Mouse (Mus musculus): ENCODE data around the gene Neu3. TPM values are rescaled to one million over a fixed set of nuclear protein-coding genes. Genes with fewer than 3 reads are reported as not detected.

The Neu3 gene
- 1 to 10 TPM; 2.4 to 2.5 TPM for total RNA-seq (2021)

DNA sequence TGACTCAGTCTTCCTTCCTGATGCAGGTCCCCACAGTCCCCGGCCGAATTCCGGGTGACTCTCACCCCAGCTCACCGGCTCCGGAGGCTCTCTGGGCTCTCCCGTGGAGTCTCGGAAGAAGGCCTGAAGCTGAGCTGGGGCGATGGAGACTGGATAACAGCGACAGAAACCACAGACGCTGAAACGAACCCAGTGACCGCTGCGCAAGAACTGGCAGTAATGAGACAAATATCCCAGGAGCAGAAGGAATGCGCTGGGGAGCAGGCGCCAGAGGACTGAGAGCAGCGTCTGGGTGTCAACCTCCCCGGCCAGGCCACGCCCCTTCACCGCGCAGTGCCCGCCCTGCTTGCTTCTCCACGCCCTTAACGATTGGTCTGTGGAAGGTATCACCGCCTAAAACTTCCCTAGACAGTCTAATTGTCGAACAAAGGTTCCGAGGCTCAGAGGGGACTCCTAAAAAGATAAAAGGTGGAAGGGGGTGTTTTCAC lies at the start of gene Neu3:
Neu3 (minus strand) TSS at position 335 of the 488 bp plus-strand sequence.
- peak; percentile 94 for DNase-seq
- intact Hi-C loops (cut with DNase I), result no loop called here

DNA sequence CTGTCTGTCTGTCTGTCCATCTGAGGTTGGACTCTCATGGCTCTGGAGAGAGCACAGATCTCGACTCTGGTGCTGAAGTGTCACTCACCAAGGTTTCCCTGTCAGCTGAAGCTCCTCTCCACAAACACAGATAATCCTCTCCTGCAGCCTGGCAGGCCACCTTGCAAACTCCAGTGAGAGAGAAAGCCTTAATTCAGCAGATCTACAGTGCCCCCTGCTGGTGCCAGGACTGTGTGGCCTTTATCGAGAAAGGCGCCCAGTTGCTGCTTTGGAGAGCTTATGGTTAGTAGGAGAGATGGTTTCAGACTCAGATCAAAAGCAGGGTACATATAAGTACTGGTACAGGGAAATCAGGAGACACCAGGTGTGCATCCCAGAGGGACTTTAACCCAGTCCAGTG lies 48.1 kb upstream of the Neu3 start:
- peak; percentile 86 for DNase-seq

DNA sequence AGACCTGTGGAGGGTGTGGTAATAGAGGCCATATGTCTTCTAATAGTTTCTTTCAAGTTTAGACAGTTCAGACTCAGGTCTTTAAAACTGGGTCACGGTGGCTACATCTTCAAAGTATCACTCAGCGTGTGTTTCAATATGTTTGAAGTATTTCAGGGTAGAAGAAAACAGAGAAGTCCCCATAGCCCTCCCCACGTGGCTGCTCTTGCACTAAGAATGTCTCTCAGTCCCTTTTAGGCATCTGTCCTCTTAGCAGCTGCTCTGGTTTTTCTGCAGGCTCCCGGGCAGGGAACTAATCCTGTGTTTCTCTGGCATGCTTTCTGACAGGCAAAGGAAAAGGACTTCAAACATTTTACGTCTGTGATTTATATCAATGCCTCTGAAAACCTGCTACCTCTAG lies 47.7 kb upstream of the Neu3 start:
- intact Hi-C loops (cut with DNase I), result loop anchor here (5.0 kb wide), 1 partner anchor 259 kb away; no protein-coding TSS in a partner anchor
- DNase-seq, result no peak

More for the DNA sequence above, 48.1 kb upstream of the Neu3 start:
- intact Hi-C loops (cut with DNase I), result loop anchor here (5.0 kb wide), 1 partner anchor 259 kb away; no protein-coding TSS in a partner anchor

DNA sequence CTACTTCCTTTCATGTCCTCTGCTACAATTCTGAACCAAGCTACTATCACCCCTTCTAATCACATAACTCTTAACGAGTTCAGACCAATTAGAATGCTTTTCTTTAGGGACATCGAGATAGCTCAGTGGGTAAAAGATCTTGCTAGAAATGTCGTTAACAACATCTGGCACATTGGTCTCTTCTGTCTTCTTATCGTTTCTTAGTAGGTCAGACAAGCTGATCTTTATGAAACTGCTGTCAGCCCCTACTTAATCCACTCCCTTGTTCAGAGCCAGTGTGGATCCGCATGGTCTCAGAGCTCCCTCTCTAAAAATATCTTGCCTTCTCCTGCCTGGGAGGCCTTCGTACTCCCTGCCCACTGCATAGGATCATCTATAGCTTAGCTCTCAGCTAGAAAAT lies 45.7 kb upstream of the Neu3 start:
- intact Hi-C loops (cut with DNase I), result no loop called here
- DNase-seq, result no peak

DNA sequence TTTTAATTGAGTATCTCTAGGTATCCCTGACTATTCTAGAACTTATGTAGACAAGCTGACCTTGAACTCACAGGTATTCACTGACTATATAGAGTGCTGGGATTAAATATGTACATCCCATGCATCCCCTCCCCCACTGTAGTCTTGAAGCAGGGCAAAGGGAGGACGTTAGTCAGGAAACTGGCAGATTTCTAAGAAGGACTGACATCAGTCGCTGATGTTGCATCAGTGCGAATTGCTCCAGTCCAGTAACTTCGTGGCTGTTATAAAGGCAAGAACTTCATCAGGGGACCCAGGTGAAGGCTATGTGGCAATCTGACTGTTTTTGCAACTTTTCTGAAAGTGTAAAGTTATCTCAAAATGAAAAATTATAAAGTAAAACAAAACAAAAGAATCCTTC lies 41.1 kb upstream of the Neu3 start:
- DNase-seq, result no peak
- intact Hi-C loops (cut with DNase I), result no loop called here

DNA sequence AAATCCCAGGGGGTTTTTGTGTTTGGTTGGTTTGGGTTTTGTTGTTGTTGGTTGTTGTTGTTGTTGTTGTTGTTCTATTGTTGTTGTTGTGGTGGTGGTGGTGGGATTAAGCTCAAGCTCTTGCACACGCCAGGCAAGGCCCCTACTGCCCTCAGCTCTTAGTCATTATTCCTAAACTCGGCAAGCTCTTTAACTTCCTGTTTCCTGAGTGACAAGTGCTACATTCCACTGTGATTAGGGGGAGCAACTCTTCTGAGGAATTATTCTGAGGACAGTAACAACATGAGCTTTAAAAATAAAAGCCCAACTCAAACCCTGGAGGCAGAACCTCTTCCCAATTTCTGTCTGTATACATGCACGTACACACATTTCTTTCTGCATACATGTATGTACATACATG lies 37.0 kb upstream of the Neu3 start:
- intact Hi-C loops (cut with DNase I), result no loop called here
- no peak for DNase-seq

DNA sequence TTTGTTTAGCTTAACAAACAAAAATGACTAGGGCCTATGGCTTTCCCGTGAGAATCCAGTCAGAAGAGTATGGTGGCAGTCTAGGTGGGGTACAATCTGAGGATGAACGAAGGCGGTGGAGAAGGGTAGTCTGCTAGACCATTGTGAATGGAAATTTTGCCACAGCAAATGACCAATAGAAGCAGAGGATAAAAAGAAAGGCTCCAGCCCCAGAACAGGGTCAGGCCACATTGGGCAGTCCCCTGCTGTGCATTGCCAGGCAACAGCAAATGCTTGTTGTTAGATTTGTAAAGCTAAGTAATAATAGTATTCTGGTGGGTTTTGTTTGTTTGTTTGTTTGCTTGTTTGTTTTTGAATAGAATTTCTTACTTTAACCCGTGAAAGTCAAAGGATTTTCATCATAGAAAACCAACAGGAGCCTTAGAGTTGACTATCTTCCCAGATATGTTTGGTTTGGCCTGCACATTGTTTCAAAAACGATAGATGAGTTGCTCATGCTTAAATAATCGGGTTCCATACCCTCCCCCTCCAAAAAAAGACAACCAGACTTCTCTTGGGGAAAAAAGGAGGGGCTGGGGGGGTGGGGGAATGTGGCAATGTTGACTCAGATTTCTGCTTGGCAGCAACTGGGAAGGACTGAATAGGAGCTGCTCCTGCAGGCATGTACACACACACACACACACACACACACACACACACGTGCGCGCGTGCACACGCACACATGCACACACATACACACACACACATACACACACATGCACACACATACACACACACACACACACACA lies 36.2 kb upstream of the Neu3 start:
- intact Hi-C loops (cut with DNase I), result no loop called here
- peak; percentile 20 for DNase-seq

DNA sequence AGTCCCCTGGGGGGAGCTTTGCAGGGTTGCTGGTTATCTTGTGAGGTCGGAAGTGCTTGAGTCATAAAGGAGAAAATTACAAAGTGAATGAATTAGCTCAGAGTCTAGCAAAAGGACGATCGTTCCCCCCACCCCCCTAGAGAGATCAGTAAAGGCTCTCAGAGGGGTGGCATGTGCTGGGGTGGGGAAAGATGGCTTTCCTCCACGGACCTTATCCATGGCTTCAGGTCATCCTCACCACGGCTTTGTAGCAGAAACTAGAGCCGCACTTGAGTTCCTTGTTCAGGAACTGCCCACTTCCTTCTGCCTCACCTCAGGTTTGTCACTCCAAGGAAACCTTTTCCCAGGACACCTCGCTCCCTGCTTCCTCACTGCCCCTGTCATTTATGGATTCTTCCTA lies 35.1 kb upstream of the Neu3 start, which contains the start of gene Spcs2:
Spcs2 (minus strand) TSS at position 101 of the 400 bp plus-strand sequence.
- DNase-seq, result no peak
- intact Hi-C loops (cut with DNase I), result no loop called here

DNA sequence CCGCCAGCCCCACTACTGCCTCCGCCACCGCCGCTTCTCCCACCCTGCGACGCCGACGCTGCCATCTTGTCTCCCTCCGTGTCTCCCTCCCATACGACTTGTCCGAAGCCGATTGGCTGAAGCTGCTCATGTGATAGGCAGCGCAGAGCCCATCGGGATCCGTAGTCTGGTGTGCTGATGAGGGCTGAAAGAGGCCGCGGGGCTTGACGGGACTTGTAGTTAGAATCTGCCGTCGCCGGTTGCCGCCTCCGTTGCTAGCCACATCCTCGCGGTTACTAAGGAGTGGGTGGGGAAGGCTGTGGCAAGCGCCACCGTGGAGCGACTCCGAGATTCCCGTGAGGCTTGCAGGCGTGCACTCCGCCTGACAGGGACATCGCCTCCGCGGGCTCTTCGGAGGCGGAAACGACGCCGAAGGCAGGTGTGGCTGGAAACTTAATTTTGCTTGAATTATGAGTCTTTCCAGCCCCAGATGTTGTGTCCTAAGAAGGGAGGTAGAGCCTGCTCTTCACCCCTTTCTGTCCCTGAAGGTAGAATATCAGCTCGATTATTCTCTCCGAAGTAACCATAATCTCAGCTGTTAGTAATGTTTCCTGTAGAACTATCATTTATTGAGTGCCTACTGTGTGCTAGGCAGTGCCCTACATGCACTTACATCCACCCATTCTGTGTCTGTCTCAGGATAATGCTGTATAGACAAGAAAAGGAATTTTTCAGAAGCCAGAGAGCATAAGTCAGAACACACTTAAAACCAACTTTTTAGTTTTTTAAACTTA lies 30.8 kb upstream of the Neu3 start, which contains the start of gene Xrra1:
Xrra1 (plus strand) TSS at position 304 of the 773 bp plus-strand sequence.
- peak; percentile 97 for DNase-seq
- intact Hi-C loops (cut with DNase I), result no loop called here

DNA sequence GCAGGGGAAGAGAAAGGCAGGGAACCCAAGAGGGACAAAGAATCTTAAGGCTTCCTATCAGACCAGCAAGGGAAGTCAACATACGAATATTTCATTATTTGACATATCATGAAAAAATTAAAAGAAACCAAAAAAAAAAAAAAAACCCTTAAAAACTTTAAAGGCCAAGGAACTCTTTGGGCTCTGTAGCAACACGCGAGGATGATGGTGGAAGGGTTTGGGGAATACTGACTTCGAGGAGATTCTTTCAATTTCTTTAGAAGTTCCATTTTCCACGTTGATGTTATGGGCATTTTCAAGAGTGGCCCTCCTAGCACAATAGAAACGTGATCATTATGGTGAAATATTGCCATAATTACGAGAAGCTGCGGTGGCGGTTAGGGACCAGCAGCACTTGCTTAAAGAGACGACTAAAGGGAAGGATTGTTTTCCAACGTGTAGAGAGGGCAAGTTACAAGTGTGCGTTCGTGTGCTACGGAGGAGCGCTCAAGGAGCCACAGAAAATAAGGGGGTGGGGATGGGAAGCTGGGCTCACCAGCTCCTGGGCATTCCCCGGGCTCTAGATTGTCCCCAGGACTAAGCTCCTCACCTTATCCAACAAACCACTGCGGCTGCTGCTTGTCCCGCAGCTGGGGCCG lies 30.1 kb upstream of the Neu3 start:
- intact Hi-C loops (cut with DNase I), result no loop called here
- DNase-seq, result no peak

DNA sequence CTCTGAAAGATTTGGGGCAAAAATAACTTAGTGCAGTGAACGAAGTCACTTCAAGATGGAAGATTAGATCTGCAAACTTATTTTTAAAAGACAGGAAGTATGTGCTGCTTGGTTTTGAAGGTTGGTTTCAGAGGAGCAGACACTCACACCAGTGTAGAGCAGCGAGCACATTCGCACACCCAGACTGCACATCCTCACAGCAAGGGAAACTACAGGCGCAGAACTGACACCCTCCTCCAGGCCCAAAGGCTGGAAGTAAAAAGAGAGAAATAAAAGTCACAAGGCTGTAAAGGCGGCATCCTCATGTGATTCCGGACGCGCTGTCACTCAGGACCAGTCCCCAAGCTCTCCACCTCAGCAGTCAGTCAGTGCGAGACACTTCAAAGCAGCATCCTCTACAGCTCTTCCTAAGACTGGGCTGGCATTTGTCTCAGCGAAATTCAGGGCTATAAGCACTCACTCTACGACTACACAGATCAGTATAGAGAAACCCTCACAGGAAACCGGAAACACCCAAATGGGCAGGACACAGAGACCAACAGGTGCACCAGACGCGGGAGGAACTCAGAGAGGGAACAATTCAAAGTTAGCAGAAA lies 28.1 kb upstream of the Neu3 start:
- no peak for DNase-seq
- intact Hi-C loops (cut with DNase I), result no loop called here

DNA sequence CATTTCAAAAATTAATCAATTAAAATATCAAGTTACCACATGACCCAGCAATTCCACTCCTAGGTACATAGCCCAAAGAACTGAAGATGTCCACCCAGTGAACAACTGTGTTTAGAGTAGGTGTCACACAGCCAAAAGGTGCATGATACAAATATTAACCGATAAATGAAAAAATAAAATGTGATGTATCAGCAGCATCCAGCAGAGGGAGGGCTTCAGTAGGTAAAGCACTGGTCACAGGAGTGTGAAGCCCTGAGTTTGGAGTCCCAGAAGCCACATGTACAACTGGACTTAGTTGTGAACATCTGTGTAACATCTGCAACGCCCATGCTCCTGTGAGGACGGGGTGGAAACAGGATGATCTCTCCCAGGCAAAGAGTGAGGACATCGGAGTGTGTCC lies 26.1 kb upstream of the Neu3 start:
- intact Hi-C loops (cut with DNase I), result no loop called here
- no peak for DNase-seq

DNA sequence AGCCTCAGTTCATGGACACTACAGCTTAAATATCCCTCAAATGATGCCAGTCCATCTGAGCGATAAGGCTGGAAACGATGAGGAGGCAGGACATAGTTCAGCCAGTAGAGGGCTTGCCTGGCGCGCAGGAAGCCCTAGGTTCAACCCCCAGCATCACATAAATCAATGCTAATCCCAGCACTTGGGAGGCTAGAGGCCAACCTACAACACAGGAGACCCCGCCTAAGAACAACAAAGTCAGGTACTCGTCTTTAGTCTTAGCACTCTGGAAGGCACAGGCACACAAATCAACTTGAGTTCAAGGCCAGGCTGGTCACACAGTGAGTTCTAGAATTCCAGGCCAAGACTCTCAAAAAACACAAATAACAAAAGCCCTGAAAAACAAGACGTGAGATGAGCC lies 25.1 kb upstream of the Neu3 start:
- no peak for DNase-seq
- intact Hi-C loops (cut with DNase I), result no loop called here

DNA sequence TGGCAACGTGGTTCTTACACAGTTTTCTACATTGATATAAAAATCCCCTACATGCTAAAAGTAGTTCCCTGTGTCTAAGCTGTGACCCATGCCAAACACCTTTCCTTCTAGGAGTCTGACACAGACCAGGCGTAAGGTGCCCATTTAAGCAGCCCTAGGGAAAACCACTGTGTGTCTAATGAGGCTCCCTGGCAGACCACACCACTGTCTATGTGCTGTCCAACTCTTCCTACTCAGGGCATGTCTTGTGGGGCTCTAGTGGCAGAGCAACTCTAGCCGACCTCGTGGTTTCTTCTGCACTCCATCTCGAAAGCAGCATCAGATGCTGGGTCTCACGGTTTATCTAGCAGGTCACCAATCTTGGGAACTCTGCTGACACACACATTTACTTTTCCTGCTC lies 23.4 kb upstream of the Neu3 start:
- no peak for DNase-seq
- intact Hi-C loops (cut with DNase I), result no loop called here

DNA sequence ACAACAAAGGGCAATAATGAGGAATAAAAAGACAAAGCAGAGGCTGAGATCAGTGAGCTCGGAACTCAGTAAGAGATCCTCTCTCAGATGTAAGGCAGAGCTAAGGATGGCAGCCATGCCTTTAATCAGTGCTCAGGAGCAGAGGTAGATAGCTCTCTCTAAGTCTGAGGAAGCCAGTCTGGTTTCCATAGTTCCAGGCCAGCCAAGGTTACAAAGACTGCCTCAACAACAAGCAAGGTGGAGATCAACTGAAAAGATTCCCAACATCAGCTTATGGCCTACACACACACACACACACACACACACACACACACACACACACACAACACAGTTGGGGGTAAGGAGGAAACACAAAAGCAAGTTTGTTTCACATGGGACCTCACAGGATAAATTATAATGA lies 22.9 kb upstream of the Neu3 start:
- intact Hi-C loops (cut with DNase I), result no loop called here
- DNase-seq, result no peak

DNA sequence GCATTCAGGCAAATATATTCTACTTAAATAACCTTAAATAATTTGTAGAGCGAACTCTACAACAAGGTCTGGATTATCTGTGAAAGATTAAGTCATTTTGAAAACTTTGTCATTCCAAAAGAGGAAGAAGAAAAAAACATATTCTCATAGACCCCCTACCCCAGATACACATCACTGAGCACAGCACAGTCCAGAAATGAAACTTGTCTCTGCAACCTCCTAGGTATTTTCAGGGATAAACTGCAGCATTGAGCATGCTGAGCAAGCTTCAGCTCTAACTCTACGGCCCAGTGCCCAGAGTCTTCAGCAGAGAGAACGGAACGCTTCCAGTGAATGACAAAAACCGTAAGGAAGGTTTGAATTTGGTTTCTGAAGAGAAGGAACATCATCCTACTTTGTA lies 22.3 kb upstream of the Neu3 start:
- intact Hi-C loops (cut with DNase I), result no loop called here
- no peak for DNase-seq

DNA sequence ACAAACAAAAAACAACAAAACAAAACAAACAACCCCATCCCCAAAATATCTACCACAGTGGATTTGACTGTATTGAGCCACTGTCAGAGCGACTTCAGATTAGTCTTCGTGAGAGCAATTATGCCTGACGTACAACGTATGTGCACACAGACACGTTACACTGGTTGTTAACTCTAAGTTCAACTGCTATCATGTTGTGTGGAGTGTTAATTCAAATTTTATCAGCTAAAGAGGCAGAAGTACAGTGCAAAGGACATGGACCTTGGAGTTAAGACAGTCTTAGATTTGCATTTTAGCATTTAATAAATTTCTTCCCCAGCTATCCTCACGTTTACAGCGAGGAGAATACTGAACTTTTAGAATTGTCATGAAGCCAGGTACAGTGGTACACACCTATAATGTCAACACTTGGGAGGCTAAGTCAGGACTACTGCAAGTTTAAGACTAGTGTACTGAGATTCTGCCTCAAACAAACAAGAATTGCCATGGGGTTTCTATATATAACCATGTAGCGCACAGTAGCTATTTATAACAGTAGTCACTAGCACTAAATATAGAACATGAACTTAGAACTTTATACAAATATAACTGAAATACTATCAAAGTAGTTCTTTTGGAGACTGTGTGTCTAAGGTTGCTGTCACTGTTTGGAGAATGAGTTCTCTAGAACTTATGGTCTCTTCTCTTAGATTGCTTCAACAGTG lies 17.5 kb upstream of the Neu3 start:
- no peak for DNase-seq
- intact Hi-C loops (cut with DNase I), result no loop called here

DNA sequence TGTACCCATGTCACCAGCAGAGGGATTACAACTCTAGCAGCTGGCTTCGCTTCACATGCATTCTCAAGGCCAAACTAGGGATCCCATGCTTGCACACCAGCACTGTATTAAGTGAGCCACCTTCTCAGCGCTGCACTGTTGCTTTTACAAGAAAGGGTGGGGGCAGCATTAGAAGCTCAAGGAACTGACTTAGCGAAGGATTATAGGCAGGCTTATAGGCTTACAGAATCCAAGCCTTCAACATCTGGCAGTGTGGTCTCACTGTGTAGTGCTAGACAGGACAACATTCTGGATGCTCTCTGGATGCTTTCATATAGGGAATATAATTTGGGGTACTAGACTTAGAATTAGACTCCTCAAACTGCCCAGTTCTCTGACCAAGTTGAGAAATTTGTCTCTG lies 10.0 kb upstream of the Neu3 start:
- intact Hi-C loops (cut with DNase I), result no loop called here

DNA sequence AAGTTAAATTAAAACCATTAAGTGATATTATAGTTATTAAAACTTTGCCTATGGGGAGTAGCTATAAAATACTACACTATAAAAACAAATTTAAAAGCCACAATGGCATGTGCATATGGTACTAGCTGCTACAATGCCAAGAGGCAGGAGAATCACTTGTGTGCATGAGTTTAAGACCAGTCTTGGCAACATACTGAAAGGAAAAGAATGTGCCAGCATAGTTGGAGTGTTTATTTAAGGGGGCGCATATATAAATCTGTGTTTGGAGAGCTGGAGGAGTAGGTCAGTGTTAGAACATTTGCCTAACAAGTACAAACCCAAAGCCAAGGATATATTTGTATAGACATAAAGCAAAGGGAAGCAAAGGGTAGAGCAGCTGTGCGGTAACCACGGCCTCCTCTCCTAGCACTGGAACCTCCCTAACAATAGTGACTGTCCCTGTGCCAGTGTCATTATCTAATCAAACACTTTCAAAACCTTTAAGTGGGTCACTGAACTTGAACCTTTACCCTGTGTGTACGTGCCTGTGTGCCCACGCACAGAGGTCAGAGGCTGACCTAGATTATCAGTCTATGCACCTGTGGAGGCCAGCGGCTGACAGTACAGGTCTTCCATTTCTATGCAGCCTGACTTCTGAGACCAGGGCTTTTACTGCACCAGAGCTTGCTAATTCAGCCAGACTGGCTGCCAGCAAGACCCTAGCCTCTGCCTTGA lies 9.3 kb upstream of the Neu3 start:
- DNase-seq, result no peak
- intact Hi-C loops (cut with DNase I), result no loop called here

More for the DNA sequence above, 10.0 kb upstream of the Neu3 start:
- no peak for DNase-seq

DNA sequence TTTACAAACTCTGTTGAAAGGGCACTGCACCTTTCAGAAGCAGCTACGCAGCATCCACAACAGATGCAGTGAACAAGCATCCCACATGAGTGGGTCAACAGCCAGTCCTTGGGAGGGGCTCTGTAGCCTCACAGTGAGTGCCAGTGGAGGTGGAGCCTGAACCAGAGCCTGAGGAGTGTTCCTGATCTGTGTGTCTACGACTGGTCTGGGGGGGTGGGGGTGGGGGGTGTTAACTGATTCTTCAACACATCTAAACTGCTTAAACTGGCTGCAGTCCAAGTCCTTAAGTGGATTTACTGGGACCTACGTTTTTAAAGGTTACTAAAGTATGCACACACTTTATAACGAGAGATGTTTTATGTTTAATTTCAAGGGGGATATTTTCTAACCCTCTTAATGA lies 8.6 kb upstream of the Neu3 start:
- intact Hi-C loops (cut with DNase I), result no loop called here
- no peak for DNase-seq

Measured in left cerebral cortex, postnatal 4 days (tissue).